Mouse (Mus musculus): ENCODE measurements around the gene Ubl3.

Ubl3 gene

GRCm38 (mm10) chr5:148570571-148571304 lies 18.1 kb upstream of the Ubl3 start:
- POLR2A ChIA-PET, result interaction anchor here in 3 of 4 experiments (0.6 to 5.3 kb wide), 8 partner anchors 10 to 112 kb away, joined by 3 to 36 read pairs (median 6); no protein-coding TSS in a partner anchor
- CTCF ChIA-PET, result interaction anchor here in 3 of 4 experiments (0.6 to 2.0 kb wide), 12 partner anchors 10 to 1674 kb away, joined by 3 to 14 read pairs (median 4); partner anchors contain the start of gene Ubl3 (in 1 of the 3)

- POLR2A ChIA-PET, result interaction anchor here in 3 of 4 experiments (0.6 to 5.3 kb wide), 14 partner anchors 11 to 187 kb away, joined by 3 to 36 read pairs (median 4); partner anchors contain the start of gene Ubl3 (in 1 of the 3)
- CTCF ChIA-PET, result interaction anchor here in 3 of 4 experiments (0.7 to 1.4 kb wide), 4 partner anchors 11 to 502 kb away, joined by 3 to 17 read pairs (median 4); no protein-coding TSS in a partner anchor
These were observed 16.9 kb upstream of the Ubl3 start for GRCm38 (mm10) chr5:148569444-148569843.

DNA sequence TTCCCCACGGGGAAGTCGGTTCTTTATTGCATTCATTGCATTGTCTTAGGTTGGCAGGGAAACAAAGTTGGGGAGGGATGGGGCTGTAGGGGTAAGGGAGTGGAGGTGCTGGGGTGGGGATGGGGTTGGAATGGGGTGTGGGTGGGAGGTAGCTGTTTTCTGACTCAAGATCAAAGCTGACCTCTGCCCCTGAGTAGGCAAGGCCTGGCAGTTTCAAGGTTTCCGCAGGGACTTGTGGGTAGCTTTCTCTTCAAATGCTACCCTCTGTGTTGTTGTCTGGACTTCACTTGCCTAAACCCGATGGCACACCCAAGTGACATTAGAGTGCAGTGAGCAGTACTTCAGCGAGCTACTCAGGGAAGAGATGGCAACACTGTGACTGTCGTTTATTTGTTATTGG lies 13.0 kb upstream of the Ubl3 start:
- ChIA-PET CTCF (interaction anchor here in 1 of 4 experiments (0.6 to 1.0 kb wide), 3 partner anchors 177 to 1619 kb away, joined by 3 to 5 read pairs (median 3); no protein-coding TSS in a partner anchor), POLR2A (interaction anchor here in 2 of 4 experiments (0.6 to 2.9 kb wide), 12 partner anchors 9 to 136 kb away, joined by 3 to 27 read pairs (median 8); partner anchors contain the start of gene Ubl3 (in 2 of the 2))

DNA sequence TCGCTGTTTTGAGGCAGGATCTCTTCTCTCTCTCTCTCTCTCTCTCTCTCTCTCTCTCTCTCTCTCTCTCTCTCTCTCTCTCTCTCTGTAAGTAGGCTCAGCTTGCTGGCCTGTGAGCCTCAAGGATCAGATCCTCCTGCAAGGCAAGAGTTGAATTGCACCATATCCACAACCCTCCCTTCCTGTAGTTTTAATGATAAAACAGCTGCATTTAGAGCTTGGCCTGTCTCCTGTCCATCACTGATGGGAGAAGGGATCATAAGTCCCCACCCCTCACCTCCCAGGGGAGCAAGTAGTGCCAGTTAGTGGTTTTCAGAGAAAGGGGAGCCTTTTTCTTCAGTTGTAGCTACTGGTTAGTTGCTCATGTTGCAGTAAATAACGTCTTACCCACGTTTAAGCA lies 11.5 kb upstream of the Ubl3 start:
- ChIA-PET CTCF (interaction anchor here in 1 of 4 experiments (0.8 kb wide), 1 partner anchor 1800 kb away, joined by 3 read pairs; no protein-coding TSS in a partner anchor), POLR2A (interaction anchor here in 2 of 4 experiments (2.1 to 2.9 kb wide), 3 partner anchors 10 to 12 kb away, joined by 13 to 27 read pairs (median 18); partner anchors contain the start of gene Ubl3 (in 1 of the 2))

DNA sequence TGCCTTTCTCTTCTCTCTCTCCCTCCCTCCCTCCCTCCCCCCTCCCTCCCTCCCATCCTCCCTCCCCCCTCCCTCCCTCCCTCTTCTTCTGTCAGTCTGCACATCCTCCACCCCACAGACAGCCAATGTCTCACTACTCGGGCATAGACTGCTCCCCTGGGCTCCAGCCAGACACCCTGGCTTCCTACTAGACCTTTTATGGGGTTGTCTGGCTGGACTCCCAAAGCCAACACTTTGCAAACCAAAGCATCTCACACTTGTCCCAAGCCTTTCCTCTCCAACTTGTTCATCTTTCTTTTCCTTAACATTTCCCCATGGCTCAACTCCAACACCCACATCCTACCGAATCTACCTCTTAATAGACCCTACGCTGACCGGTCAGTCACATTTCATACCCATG lies 10.7 kb upstream of the Ubl3 start:
- CTCF ChIA-PET, result no interaction called here
- POLR2A ChIA-PET, result interaction anchor here in 2 of 4 experiments (0.5 to 2.9 kb wide), 3 partner anchors 9 to 1867 kb away, joined by 3 to 27 read pairs (median 13); no protein-coding TSS in a partner anchor

DNA sequence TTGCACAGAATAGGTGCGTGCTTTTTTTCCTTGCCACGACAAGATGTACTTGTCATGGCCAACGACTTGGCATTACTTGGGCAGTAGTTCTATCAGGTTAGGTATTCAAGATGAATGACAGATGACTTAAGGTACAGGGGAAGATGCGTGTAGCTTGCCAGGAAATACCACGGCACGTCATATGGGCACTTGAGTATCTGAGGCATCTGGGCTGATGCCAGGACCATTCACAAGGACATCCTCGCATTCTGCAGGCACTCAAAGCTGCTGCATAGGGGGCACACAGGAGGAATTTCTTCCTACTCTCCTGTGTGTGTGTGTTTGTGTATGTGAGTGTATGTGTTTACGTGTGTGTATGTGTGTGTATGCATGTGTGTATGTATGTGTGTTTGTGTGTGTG lies 9.6 kb upstream of the Ubl3 start:
- ChIA-PET CTCF (no interaction called here), POLR2A (interaction anchor here in 2 of 4 experiments (0.9 to 2.1 kb wide), 3 partner anchors 10 to 66 kb away, joined by 3 to 6 read pairs (median 6); partner anchors contain the start of gene Ubl3 (in 1 of the 2))

DNA sequence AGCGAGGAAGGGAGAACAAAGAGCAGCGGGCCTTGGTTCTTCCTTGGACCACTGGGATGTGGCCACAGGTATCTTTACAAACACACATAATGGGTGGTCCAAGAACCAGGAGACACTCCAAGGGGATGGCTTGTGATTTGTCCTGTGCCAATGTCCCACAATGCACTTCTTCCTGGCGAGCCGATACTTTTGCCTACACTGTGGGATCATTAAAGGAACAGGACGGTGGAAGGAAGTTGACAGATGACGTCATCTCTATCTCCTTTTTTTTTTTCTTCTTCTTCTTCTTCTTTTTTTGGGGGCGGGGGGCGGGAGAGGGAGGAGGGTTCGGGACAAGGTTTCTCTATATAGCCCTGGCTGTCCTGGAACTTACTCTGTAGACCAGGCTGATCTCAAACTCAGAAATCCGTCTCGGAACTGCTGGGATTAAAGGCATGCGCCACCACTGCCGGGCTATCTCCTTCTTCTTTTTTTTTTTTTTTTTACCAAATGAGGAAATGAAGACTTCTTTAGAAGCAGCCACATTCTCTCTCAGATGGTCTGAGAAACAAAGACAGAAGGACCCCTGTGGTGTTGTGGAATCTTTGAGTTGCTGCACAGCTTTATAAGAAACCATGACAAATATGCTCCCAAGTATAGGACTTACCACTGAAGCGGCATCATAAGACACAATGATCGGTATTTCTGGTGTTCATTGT lies 6.8 kb upstream of the Ubl3 start:
- CTCF ChIA-PET, result interaction anchor here in 2 of 4 experiments (0.6 to 0.7 kb wide), 2 partner anchors 13 to 50 kb away, joined by 3 read pairs; no protein-coding TSS in a partner anchor
- POLR2A ChIA-PET, result interaction anchor here in 1 of 4 experiments (0.7 to 1.0 kb wide), 2 partner anchors 14 to 181 kb away, joined by 4 read pairs; no protein-coding TSS in a partner anchor

- POLR2A ChIA-PET, result interaction anchor here in 1 of 4 experiments (1.0 to 3.6 kb wide), 2 partner anchors 11 to 21 kb away, joined by 4 to 36 read pairs; no protein-coding TSS in a partner anchor
- CTCF ChIA-PET, result interaction anchor here in 1 of 4 experiments (0.6 kb wide), 1 partner anchor 178 kb away, joined by 5 read pairs; no protein-coding TSS in a partner anchor
These were observed 5.9 kb upstream of the Ubl3 start for GRCm38 (mm10) chr5:148558472-148558871.

DNA sequence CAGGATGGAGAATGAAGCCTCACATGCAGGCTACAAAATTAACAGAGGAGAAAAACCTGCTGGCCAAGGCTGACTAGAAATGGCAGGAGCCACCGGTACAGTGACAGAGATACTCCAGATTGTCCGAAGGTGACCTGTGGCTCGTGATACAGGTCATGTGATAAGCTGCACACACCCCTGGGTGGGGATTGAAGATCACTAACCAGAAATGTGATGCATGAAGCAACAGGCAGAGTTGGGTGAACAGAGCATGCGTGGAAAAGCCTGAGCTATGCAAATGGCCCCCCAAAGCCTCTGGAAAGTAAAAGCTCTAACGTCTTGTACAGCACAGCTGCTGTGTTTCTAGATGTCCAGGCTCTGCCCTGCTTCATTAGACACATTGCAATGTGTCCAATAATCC lies 3.9 kb upstream of the Ubl3 start:
- CTCF ChIA-PET, result interaction anchor here in 2 of 4 experiments (1.0 to 1.1 kb wide), 3 partner anchors 13 to 169 kb away, joined by 3 read pairs; no protein-coding TSS in a partner anchor
- POLR2A ChIA-PET, result interaction anchor here in 3 of 4 experiments (0.6 to 6.7 kb wide), 26 partner anchors 8 to 376 kb away, joined by 3 to 61 read pairs (median 4); partner anchors contain the start of gene Slc7a1 (in 1 of the 3)

DNA sequence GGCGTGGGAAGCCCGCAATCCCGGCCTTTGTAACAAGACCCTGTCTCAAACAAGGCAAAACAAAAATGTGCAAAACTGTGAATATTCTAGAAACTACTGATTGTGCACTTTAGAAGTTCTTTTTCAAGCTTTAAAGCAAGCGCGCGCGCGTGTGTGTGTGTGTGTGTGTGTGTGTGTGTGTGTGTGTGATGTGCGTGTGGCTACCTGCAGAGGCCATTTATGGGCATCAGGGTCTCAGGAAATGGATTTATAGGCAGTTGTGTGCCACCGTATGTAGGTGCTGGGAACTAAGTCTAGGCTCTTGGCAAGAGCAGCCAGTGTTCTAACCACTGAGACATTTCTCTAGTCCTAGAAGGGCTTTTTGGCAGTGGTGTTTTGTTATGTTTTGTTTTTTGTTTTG lies 2.6 kb upstream of the Ubl3 start:
- POLR2A ChIA-PET, result interaction anchor here in 2 of 4 experiments (0.6 to 6.7 kb wide), 23 partner anchors 10 to 642 kb away, joined by 3 to 61 read pairs (median 4); partner anchors contain the start of genes Hmgb1 (in 1 of the 2), Slc7a1 (in 1 of the 2) and Uspl1 (in 1 of the 2)
- CTCF ChIA-PET, result interaction anchor here in 2 of 4 experiments (0.6 to 1.3 kb wide), 4 partner anchors 13 to 223 kb away, joined by 3 to 4 read pairs (median 3); no protein-coding TSS in a partner anchor

DNA sequence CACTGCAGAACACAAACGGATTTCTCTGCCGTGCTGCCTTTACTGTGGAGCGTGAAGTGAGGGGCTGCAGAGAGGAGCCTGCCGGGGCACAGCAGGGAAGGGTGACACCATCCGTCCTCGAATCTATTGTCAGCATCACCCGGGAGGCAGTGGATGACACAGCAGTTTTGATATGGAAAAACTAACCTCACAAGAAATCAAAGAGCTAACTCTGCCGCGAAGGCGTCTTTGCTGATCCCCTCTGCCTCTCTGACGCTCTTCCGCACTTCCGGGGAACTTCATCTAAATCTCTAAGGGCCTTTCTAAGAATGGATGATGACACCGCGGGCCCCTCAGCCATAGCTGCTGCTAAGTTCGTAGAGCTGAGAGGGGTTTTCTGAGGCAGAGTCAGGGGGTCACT lies 2.1 kb upstream of the Ubl3 start:
- ChIA-PET CTCF (interaction anchor here (0.5 to 1.3 kb wide), 7 partner anchors 14 to 593 kb away, joined by 3 to 5 read pairs (median 4); no protein-coding TSS in a partner anchor), POLR2A (interaction anchor here (0.6 to 6.7 kb wide), 34 partner anchors 10 to 641 kb away, joined by 3 to 61 read pairs (median 4); partner anchors contain the start of genes Hmgb1 (in 1 of the 4), Slc7a1 (in 1 of the 4) and Uspl1 (in 1 of the 4))

- POLR2A ChIA-PET, result interaction anchor here (0.6 to 6.7 kb wide), 28 partner anchors 9 to 251 kb away, joined by 3 to 61 read pairs (median 4); partner anchors contain the start of gene Slc7a1 (in 1 of the 4)
- CTCF ChIA-PET, result interaction anchor here (0.5 to 1.3 kb wide), 7 partner anchors 14 to 594 kb away, joined by 3 to 5 read pairs (median 4); no protein-coding TSS in a partner anchor
These were observed 1.7 kb upstream of the Ubl3 start for GRCm38 (mm10) chr5:148554242-148554641.

- POLR2A ChIA-PET, result interaction anchor here in 3 of 4 experiments (0.6 to 6.7 kb wide), 22 partner anchors 9 to 251 kb away, joined by 3 to 61 read pairs (median 4); no protein-coding TSS in a partner anchor
These were observed 1.1 kb upstream of the Ubl3 start for GRCm38 (mm10) chr5:148553723-148554122.

GRCm38 (mm10) chr5:148551764-148552136 lies 839 bp downstream of the Ubl3 start:
- CTCF ChIA-PET, result interaction anchor here in 3 of 4 experiments (0.6 to 1.7 kb wide), 5 partner anchors 19 to 219 kb away, joined by 3 to 7 read pairs (median 4); no protein-coding TSS in a partner anchor

More at GRCm38 (mm10) chr5:148553723-148554122, 1.1 kb upstream of the Ubl3 start:
- CTCF ChIA-PET, result interaction anchor here in 2 of 4 experiments (0.7 to 1.3 kb wide), 2 partner anchors 58 to 188 kb away, joined by 3 to 4 read pairs; no protein-coding TSS in a partner anchor

GRCm38 (mm10) chr5:148550821-148551763 lies 1.5 kb downstream of the Ubl3 start:
- ChIA-PET CTCF (interaction anchor here (0.5 to 1.7 kb wide), 6 partner anchors 20 to 219 kb away, joined by 3 to 7 read pairs (median 4); no protein-coding TSS in a partner anchor), POLR2A (interaction anchor here in 3 of 4 experiments (0.6 to 6.7 kb wide), 37 partner anchors 9 to 546 kb away, joined by 3 to 61 read pairs (median 4); partner anchors contain the start of gene Slc7a1 (in 1 of the 3))

More at GRCm38 (mm10) chr5:148551764-148552136, 839 bp downstream of the Ubl3 start:
- POLR2A ChIA-PET, result interaction anchor here (0.6 to 6.7 kb wide), 50 partner anchors 9 to 547 kb away, joined by 3 to 61 read pairs (median 4); partner anchors contain the start of gene Slc7a1 (in 1 of the 4)

- POLR2A ChIA-PET, result interaction anchor here in 2 of 4 experiments (0.8 to 2.6 kb wide), 5 partner anchors 11 to 155 kb away, joined by 3 to 15 read pairs (median 4); no protein-coding TSS in a partner anchor
- CTCF ChIA-PET, result interaction anchor here in 2 of 4 experiments (0.5 to 1.0 kb wide), 2 partner anchors 28 to 180 kb away, joined by 3 read pairs; no protein-coding TSS in a partner anchor
These were observed 2.2 kb downstream of the Ubl3 start for GRCm38 (mm10) chr5:148550393-148550792.
